Mouse (Mus musculus): ENCODE measurements at regions not wholly inside any gene's neighbourhood (a gene's known extent, or its start where the extent isn't known, plus 50 kb on each side); places are given as distances from the start of the nearest gene placed in this dataset.
A peak's percentile ranks its signal among the peaks of the same experiment; 100 is the strongest.

DNA sequence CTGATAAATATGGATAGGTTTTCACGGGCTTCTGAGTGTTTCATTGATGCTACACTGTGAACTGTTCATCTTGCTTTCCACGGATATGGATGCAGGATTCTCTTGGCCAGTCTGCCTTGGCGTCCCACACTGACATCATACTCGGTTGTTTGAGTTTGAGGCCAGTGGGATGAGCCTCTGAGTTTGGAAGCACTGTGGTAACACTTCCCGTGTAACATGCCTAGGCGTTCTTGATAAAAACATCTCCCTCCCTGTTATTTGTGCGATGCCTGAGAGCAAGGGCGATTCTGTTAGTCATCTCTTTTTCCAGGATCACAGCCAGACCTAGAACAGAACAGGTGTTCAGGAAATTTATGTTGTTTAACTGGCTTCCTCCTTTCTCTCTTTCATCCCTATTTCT lies 482.5 kb upstream of the Id2 start:
- DNase-seq (ENCODE audit: low read depth): no peak
- no peak for TF ChIP-seq CTCF (IDR thresholded peaks at IDR 0.05; ENCODE audit: borderline replicate concordance, extremely low read depth, insufficient read depth, insufficient read length)
- no peak for TF ChIP-seq POLR2A (IDR thresholded peaks at IDR 0.05; ENCODE audit: borderline replicate concordance, extremely low read depth, insufficient read depth, insufficient read length, poor library complexity, severe bottlenecking)

DNA sequence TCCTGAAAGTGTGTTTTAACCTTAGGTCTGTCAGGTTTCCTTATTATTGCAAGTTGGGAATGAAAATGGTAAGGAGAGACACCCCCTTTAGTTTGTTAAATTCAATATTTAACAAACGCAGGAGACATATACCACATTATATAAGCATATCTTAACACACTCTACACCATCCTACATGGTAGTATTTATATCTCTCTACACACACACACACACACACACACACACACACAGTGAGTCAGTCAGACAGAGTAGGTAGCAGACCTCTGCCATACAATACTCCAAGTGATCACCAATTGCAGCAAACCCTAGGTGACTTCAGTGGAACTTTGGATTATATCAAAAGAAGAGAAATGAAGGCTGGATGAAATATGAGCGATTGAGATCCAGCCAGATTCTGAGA lies 468.2 kb upstream of the Id2 start:
- no peak for DNase-seq (ENCODE audit: low read depth)
- TF ChIP-seq CTCF (IDR thresholded peaks at IDR 0.05; ENCODE audit: borderline replicate concordance, extremely low read depth, insufficient read depth, insufficient read length): no peak
- no peak for TF ChIP-seq POLR2A (IDR thresholded peaks at IDR 0.05; ENCODE audit: borderline replicate concordance, extremely low read depth, insufficient read depth, insufficient read length, poor library complexity, severe bottlenecking)

GRCm38 (mm10) chr12:25559601-25560000 lies 462.7 kb upstream of the Id2 start:
- TF ChIP-seq CTCF (IDR thresholded peaks at IDR 0.05; ENCODE audit: borderline replicate concordance, extremely low read depth, insufficient read depth, insufficient read length): no peak
- no peak for TF ChIP-seq POLR2A (IDR thresholded peaks at IDR 0.05; ENCODE audit: borderline replicate concordance, extremely low read depth, insufficient read depth, insufficient read length, poor library complexity, severe bottlenecking)
- DNase-seq (ENCODE audit: low read depth): peak; percentile 9

DNA sequence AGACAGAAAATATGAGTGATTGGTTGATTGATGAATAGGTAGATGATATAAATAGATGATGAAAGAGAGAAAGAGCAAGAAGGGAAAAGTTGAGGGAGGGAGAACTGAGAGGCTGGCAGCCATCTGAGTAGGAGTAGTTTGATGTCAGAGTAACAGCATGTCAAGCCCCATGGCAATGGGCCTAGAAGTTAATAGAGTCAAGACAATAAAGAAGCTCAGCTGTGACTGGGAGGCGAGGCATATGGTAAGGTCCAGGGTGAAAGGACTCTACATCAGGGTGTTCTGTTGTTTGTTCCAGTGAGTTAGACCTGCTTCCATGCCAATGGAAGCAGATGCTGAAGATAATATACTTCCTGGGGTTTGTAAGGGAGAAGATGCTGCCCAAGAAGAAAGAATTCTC lies 456.7 kb upstream of the Id2 start:
- DNase-seq (ENCODE audit: low read depth): peak; percentile 5
- no peak for TF ChIP-seq POLR2A (IDR thresholded peaks at IDR 0.05; ENCODE audit: borderline replicate concordance, extremely low read depth, insufficient read depth, insufficient read length, poor library complexity, severe bottlenecking)
- no peak for TF ChIP-seq CTCF (IDR thresholded peaks at IDR 0.05; ENCODE audit: borderline replicate concordance, extremely low read depth, insufficient read depth, insufficient read length)

DNA sequence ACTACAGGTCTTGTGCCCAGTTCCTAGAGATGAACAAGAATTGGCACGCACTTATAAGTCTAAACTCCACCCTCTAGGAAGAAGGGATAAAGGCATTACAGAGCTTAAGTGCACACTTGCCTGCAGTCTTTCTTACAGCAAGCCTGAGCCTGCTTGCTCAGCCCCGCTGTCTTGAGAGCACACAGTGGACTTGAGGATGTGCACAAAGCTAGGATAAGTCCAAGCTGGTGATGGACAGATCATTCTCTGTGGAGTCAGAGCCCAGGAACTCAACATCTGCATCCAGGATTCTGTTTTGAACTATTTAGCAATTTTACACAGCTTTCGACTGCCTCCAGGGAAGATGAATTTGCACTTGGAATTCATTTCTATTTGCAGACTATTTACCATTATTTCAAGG lies 452.8 kb upstream of the Id2 start:
- TF ChIP-seq POLR2A (IDR thresholded peaks at IDR 0.05; ENCODE audit: borderline replicate concordance, extremely low read depth, insufficient read depth, insufficient read length, poor library complexity, severe bottlenecking): no peak
- TF ChIP-seq CTCF (IDR thresholded peaks at IDR 0.05; ENCODE audit: borderline replicate concordance, extremely low read depth, insufficient read depth, insufficient read length): no peak
- DNase-seq (ENCODE audit: low read depth): no peak

DNA sequence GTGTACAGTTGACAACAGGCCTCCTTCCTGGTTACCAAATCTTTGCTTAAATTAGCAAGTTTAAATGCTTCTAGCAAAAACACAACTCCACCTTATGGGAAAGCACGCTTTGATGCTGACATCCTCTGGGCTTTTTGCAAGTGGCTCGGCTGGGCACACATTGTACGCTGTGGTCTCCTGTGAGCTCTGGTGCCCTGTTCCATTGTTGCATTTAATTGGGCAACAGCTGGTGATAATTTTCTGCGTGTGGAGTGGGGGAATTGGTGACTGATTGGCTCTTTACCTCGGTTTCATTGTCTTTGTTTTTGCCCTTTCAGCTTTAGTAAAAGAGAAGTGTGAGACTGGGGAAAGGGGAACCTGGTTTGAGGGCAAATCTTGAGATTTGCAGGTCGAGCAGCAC lies 447.3 kb upstream of the Id2 start:
- no peak for TF ChIP-seq POLR2A (IDR thresholded peaks at IDR 0.05; ENCODE audit: borderline replicate concordance, extremely low read depth, insufficient read depth, insufficient read length, poor library complexity, severe bottlenecking)
- no peak for TF ChIP-seq CTCF (IDR thresholded peaks at IDR 0.05; ENCODE audit: borderline replicate concordance, extremely low read depth, insufficient read depth, insufficient read length)
- peak; percentile 75 for DNase-seq (ENCODE audit: low read depth)

DNA sequence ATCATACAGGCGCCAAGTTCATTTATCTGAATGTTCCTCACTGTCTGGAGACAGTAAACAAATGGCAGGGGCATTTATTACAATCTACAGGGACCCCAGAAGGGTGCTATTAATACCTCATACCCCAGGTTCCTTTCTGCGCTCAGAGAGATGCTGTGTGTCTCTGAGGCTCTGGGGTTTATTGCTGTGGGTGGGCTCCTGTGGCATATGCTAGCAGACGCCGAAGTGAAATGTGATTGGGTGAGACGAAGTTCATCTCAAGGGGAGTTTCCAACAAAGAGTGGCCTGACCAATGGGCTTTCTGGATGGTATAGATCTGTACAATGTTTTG lies 437.6 kb upstream of the Id2 start:
- no peak for DNase-seq (ENCODE audit: low read depth)
- TF ChIP-seq POLR2A (IDR thresholded peaks at IDR 0.05; ENCODE audit: borderline replicate concordance, extremely low read depth, insufficient read depth, insufficient read length, poor library complexity, severe bottlenecking) (no peak), CTCF (IDR thresholded peaks at IDR 0.05; ENCODE audit: borderline replicate concordance, extremely low read depth, insufficient read depth, insufficient read length) (no peak)

- TF ChIP-seq CTCF (IDR thresholded peaks at IDR 0.05; ENCODE audit: borderline replicate concordance, extremely low read depth, insufficient read depth, insufficient read length): no peak
- no peak for TF ChIP-seq POLR2A (IDR thresholded peaks at IDR 0.05; ENCODE audit: borderline replicate concordance, extremely low read depth, insufficient read depth, insufficient read length, poor library complexity, severe bottlenecking)
- peak; percentile 5 for DNase-seq (ENCODE audit: low read depth)
Measured at GRCm38 (mm10) chr12:25533709-25534619, 437.0 kb upstream of the Id2 start.

- no peak for DNase-seq (ENCODE audit: low read depth)
- TF ChIP-seq POLR2A (IDR thresholded peaks at IDR 0.05; ENCODE audit: borderline replicate concordance, extremely low read depth, insufficient read depth, insufficient read length, poor library complexity, severe bottlenecking) (no peak), CTCF (IDR thresholded peaks at IDR 0.05; ENCODE audit: borderline replicate concordance, extremely low read depth, insufficient read depth, insufficient read length) (no peak)
Measured at GRCm38 (mm10) chr12:25530483-25530882, 433.5 kb upstream of the Id2 start.

GRCm38 (mm10) chr12:25529537-25529936 lies 432.6 kb upstream of the Id2 start:
- TF ChIP-seq CTCF (IDR thresholded peaks at IDR 0.05; ENCODE audit: borderline replicate concordance, extremely low read depth, insufficient read depth, insufficient read length) (no peak), POLR2A (IDR thresholded peaks at IDR 0.05; ENCODE audit: borderline replicate concordance, extremely low read depth, insufficient read depth, insufficient read length, poor library complexity, severe bottlenecking) (no peak)
- no peak for DNase-seq (ENCODE audit: low read depth)

GRCm38 (mm10) chr12:25526639-25527038 lies 429.7 kb upstream of the Id2 start:
- DNase-seq (ENCODE audit: low read depth): peak; percentile 29
- TF ChIP-seq CTCF (IDR thresholded peaks at IDR 0.05; ENCODE audit: borderline replicate concordance, extremely low read depth, insufficient read depth, insufficient read length) (no peak), POLR2A (IDR thresholded peaks at IDR 0.05; ENCODE audit: borderline replicate concordance, extremely low read depth, insufficient read depth, insufficient read length, poor library complexity, severe bottlenecking) (no peak)

- no peak for DNase-seq (ENCODE audit: low read depth)
- TF ChIP-seq CTCF (IDR thresholded peaks at IDR 0.05; ENCODE audit: borderline replicate concordance, extremely low read depth, insufficient read depth, insufficient read length): no peak
- no peak for TF ChIP-seq POLR2A (IDR thresholded peaks at IDR 0.05; ENCODE audit: borderline replicate concordance, extremely low read depth, insufficient read depth, insufficient read length, poor library complexity, severe bottlenecking)
Measured at GRCm38 (mm10) chr12:25516738-25517137, 419.8 kb upstream of the Id2 start.
